Mouse (Mus musculus) testis, adult 2 months (tissue): Measurements from ENCODE around the gene 3110082J24Rik. TPM values are rescaled to one million over a fixed set of nuclear protein-coding genes. Genes with fewer than 3 reads are reported as not detected.

Experiments used
- H3K27ac ChIP-seq: fragments of 200-500 bp; 2 replicates; pipeline ENCODE4 v1.5.1; 2012; ENCODE audit warnings: low read depth, low read length; ENCODE audit not compliant: control insufficient read depth, insufficient read depth
- H3K27me3 ChIP-seq: fragments of 200-500 bp; 2 replicates; pipeline ENCODE4 v1.6.1; 2012; ENCODE audit warnings: mild to moderate bottlenecking, low read length, moderate library complexity; ENCODE audit not compliant: control insufficient read depth, insufficient read depth
- H3K36me3 ChIP-seq: fragments of 200-500 bp; 2 replicates; pipeline ENCODE4 v1.6.1; 2012; ENCODE audit warnings: mild to moderate bottlenecking, low read length; ENCODE audit not compliant: control insufficient read depth, insufficient read depth
- H3K4me1 ChIP-seq: fragments of 200-500 bp; 2 replicates; pipeline ENCODE4 v1.6.1; 2012; ENCODE audit warnings: low read length; ENCODE audit not compliant: control insufficient read depth, insufficient read depth
- H3K4me3 ChIP-seq: fragments of 200-500 bp; 2 replicates; pipeline ENCODE4 v1.5.1; 2012; ENCODE audit warnings: low read depth, mild to moderate bottlenecking, low read length, moderate library complexity, mixed read lengths; ENCODE audit not compliant: control insufficient read depth
- CTCF ChIP-seq: fragments of 200-500 bp; IDR thresholded peaks from 2 replicates; pipeline ENCODE4 v1.5.1; 2012; ENCODE audit warnings: low read depth, mild to moderate bottlenecking, inconsistent platforms, low read length, moderate library complexity; ENCODE audit not compliant: control insufficient read depth, insufficient read depth, insufficient replicate concordance
- POLR2A ChIP-seq: fragments of 200-500 bp; IDR thresholded peaks from 2 replicates; pipeline ENCODE4 v1.6.1; 2012; ENCODE audit warnings: low read depth, mild to moderate bottlenecking, inconsistent platforms, low read length, moderate library complexity; ENCODE audit not compliant: control insufficient read depth
- polyA plus RNA-seq: library from polyadenylated mRNA; depleted of rRNA; stranded (reverse); fragments of >200 nt; gene quantifications from 2 replicates; pipeline ENCODE4 v1.2.3, GENCODE M21; 2012

The 3110082J24Rik gene
- polyA plus RNA-seq, 1 experiment = not detected

- TF ChIP-seq POLR2A = no peak
- TF ChIP-seq CTCF = no peak
- Histone ChIP-seq H3K4me3 (no peak overlapping the region), H3K27ac (no peak overlapping the region), H3K4me1 (no peaks in the 10 kb centered on the region), H3K27me3 (no peaks in the 10 kb centered on the region), H3K36me3 (peaks cover 7% of the 10 kb centered on the region)
Measured at GRCm38 (mm10) chr5:30127921-30128597, 22.2 kb upstream of the 3110082J24Rik start.

GRCm38 (mm10) chr5:30126756-30127155 is 20.9 kb upstream of the 3110082J24Rik start:
- H3K27ac ChIP-seq = no peak overlapping the region

GRCm38 (mm10) chr5:30125587-30125986 is 19.7 kb upstream of the 3110082J24Rik start:
- Histone ChIP-seq H3K4me3 (no peak overlapping the region), H3K36me3 (peaks cover 9% of the 10 kb centered on the region), H3K27me3 (no peaks in the 10 kb centered on the region), H3K27ac (no peak overlapping the region), H3K4me1 (no peaks in the 10 kb centered on the region)
- TF ChIP-seq CTCF (peak; percentile 48; the same call in 1 of the 2 replicates), POLR2A (no peak)

More at GRCm38 (mm10) chr5:30126756-30127155, 20.9 kb upstream of the 3110082J24Rik start:
- H3K27me3 ChIP-seq = no peaks in the 10 kb centered on the region
- H3K36me3 ChIP-seq = peaks cover 7% of the 10 kb centered on the region
- H3K4me1 ChIP-seq = no peaks in the 10 kb centered on the region
- no peak overlapping the region for H3K4me3 ChIP-seq
- TF ChIP-seq CTCF (no peak), POLR2A (no peak)

- TF ChIP-seq CTCF = no peak
- TF ChIP-seq POLR2A = no peak
- Histone ChIP-seq H3K4me3 (no peak overlapping the region), H3K36me3 (peaks cover 5% of the 10 kb centered on the region), H3K27me3 (no peaks in the 10 kb centered on the region), H3K4me1 (no peaks in the 10 kb centered on the region), H3K27ac (no peak overlapping the region)
Measured at GRCm38 (mm10) chr5:30122481-30122880, 16.6 kb upstream of the 3110082J24Rik start.

- Histone ChIP-seq H3K27me3 (no peaks in the 10 kb centered on the region), H3K36me3 (peaks cover 3% of the 10 kb centered on the region), H3K4me1 (no peaks in the 10 kb centered on the region), H3K27ac (no peak overlapping the region), H3K4me3 (no peak overlapping the region)
- no peak for TF ChIP-seq CTCF
Measured at GRCm38 (mm10) chr5:30120106-30120505, 14.2 kb upstream of the 3110082J24Rik start.

GRCm38 (mm10) chr5:30119163-30119562 is 13.3 kb upstream of the 3110082J24Rik start:
- Histone ChIP-seq H3K4me3 (no peak overlapping the region), H3K27ac (no peak overlapping the region), H3K36me3 (peaks cover 3% of the 10 kb centered on the region), H3K4me1 (peaks cover 4% of the 10 kb centered on the region), H3K27me3 (no peaks in the 10 kb centered on the region)
- no peak for TF ChIP-seq POLR2A
- no peak for TF ChIP-seq CTCF

- TF ChIP-seq CTCF = no peak
- TF ChIP-seq POLR2A = no peak
- Histone ChIP-seq H3K36me3 (peaks cover 3% of the 10 kb centered on the region), H3K4me1 (peaks cover 10% of the 10 kb centered on the region), H3K27ac (no peak overlapping the region), H3K4me3 (no peak overlapping the region), H3K27me3 (no peaks in the 10 kb centered on the region)
Measured at GRCm38 (mm10) chr5:30118018-30118417, 12.1 kb upstream of the 3110082J24Rik start.
